Mouse (Mus musculus) MEL-GATA-1-ER (cell line): ENCODE measurements at regions not wholly inside any gene's neighbourhood (a gene's known extent, or its start where the extent isn't known, plus 50 kb on each side); places are given as distances from the start of the nearest gene placed in this dataset.
A peak's percentile ranks its signal among the peaks of the same experiment; 100 is the strongest.
"Not testable (repeated sequence)": the region's sequence is repeated elsewhere in the genome, so short reads cannot be mapped to it uniquely, and the experiment has no call there.

Source experiments
- DNase-seq: peaks from one replicate; pipeline ENCODE4 v3.0.0-alpha.2; 2012; ENCODE audit warnings: low read depth; ENCODE audit errors: extremely low read depth

DNA sequence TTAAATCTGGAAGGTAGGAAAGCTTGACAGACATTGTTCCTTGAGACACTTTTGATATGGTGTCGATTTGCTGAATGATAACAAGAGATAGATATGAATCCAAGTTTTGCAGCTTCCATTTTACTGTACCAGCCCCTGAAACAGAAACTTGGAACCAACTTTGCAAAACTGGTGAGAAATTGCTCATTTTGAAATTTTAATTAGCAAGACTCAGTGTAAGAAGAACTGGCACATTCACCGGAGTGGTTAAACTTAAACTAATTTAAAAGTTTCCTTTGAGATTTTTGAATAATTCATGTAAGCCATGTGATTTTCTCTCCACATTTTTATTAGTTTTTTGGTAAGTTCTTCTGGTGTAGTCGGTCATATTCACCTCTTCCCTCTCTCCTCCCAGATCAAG lies 85.3 kb downstream of the Slitrk1 start:
- DNase-seq: no peak

DNA sequence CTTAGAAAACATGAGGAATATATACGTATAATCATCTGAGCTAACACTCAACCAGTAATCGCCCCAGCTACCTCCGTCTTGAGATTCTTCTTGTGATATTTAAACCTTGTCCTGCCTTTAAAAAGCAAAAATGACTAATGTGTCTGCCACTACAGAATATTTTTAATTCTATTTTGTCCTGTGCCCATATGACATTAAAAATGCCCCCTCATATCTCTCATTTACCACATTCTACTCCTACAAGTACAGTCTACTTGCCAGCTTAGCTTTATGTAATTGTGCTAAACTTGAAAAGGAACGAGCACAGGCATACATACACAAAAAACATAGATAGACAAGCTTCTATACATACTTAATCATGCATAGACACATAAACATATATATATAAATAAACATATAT lies 92.4 kb downstream of the Slitrk1 start:
- DNase-seq: no peak

DNA sequence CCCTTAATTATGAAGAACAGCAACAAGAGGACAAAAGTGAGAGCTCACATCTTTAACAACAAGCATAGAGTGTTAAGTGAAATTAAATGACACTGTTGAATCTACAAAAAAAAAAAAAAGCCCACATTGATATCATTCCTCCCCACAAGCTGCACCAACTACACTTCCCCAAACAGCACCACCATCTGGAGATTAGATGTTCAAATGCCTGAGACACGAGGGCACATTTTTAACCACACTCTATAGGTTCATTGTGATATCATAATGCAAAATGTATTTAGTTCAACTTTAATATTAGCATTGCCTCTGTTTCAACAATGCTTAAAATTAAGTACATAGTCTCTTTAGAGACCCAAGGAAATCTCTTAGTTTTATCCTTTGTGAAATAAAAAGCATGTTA lies 94.6 kb downstream of the Slitrk1 start:
- DNase-seq: peak; percentile 12

DNA sequence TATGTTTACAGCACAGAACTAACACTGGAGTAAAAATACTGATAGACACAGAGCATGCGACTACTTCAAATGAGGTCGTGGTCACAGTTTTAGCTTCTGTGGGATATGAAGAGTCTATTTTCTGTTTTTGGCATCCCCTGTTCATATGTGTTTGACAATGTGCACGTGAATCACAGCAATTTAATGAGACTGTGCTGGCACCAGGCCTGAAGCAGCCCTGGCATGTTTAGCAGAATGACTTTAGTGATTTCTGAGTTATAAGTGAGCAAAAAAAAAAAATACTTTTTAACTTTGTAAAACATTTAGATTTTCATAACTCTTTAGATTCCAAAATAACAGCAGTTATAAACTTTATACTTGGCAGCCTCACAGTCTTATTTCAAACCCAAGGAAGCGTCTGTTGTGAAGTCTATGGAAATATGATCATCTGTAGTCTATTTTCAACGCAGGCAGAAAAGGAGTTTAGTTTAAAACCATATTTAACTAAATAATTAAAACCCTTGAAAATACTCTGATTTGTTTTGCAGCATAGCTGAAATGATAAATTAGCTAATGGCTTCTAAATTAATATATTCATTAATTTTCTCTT lies 108.5 kb downstream of the Slitrk1 start:
- DNase-seq: no peak

DNA sequence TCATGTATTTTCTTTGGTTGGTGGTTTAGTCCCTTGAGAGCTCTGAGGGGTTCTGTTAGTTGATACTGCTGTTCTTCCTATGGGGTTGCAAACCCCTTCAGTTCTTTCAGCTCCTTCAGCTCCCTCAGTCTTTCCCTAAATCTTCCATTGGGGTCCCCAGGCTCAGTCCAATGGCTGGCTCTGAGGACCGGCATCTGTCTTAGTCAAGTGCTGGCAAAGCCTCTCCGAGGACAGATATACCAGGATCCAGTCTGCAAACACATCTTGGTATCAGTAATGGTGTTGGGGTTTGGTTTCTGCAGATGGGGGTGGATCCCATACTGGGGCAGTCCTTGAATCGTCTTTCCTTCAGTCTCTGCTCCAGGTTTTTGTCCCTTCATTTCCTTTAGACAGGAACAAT lies 115.1 kb downstream of the Slitrk1 start:
- no peak for DNase-seq

DNA sequence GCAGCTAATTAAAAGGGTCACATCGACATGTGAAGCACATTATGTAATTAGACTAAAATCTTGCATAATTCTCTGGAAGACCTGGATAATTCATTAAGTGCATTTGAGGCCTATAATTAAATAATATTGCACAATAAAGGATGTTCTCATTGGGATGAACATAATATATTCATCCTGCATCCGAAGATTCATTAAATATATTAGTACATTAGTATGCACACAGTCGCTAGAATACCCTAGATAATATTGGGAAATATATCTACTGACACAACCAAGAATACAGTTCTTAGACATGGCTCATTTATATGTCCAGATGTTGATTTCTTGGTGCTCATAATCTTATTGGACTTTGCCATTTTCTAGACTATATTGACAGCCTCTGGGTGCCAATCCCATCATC lies 121.5 kb downstream of the Slitrk1 start:
- DNase-seq: no peak

DNA sequence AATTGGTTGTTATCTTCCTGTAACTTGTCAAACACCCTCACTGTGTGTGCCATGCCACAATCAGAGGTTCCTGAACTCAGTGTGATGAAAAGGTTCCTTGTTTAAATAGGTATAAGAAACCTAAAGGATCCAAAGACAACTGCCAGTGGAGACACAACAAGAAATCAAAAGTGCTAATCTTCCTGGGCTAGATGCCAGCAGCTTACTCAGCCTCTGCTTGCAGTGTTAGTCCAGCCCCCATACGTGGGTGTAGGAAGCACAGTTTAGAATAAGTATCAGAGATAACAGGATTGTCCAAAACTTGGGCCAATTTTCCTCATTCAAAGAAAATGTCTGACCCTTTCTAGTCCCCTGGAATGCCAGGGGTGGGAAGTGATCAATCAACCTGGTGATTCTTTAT lies 122.7 kb downstream of the Slitrk1 start:
- DNase-seq: peak; percentile 20

DNA sequence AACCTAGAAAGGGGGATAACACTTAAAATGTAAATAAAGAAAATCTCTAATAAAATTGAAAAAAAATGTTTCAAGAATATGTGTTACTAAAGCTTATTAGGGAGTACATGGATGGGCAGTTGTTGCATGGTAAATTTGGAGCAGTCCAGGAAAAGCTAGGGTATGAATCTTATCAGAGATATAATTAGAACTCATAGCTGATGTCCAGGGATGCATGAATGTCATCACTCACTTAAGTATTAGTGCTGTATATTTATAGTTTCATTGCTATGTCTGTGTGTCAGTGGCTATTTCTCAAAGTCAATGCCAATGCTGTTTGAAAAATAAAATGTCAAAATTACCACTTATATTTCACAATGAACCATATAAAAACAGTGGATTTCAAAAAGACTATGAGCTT lies 165.2 kb downstream of the Slitrk1 start:
- no peak for DNase-seq

DNA sequence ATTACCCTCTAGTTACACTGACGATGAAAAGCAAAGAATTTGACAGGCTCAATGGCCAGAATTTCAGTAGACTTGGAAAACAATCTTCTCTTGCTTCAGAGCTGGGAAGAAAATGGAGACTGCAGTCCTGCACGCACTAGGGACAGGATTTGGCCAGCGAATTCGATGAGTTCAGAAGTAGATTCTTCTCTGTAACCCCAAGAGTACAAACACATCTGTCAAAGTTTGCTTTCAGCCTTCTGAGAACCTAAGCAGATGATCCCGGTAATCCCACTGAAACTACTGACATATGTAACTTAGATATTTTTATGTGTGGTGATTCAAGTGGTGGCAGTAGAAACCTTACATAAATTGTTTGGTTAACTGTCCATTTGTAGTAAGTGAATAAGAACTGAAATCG lies 202.1 kb downstream of the Slitrk1 start:
- DNase-seq: no peak

DNA sequence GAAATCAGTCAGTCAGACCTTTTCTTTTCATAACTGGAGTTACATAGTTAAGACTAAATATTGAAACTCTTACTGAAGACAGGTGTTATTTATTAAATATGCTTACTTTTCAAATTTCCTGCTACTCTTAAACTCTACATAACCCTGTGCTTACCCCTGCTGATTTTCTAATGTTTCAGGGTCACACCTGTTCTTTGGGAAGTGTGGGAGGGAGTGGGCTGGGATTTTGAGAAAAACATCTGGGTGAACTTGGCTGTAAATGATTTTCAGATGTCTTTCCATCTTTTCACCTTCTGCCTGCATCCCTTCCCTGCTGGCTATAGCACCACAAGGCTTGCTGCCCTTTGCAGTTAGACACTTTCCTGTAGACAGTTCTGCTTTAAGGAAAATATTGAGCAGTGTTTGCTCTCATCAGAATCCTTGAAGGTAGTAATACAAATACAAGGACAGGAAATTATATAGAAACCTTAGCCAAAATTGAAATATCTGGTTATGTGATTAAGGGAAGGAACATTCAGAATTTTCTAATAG lies 204.8 kb downstream of the Slitrk1 start:
- DNase-seq: no peak

DNA sequence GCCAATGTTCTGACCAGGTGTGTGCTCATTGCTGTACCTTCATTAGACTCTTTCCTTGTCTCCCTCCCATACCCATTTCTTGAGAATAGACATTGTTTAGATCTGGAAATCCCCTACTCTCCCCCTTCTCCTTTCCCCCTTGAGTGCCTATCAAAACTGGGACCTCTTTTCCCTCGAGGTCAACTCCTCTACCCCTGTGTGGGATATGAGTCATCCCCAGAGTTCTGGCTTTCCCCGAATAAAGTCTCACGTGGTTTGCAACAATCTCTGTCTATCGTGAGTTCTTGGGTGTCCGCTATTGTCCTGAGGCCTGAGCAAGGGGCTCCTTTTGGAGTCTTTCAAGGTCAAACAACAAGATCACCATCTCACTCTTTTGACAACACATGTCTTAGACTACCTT lies 209.3 kb downstream of the Slitrk1 start:
- not testable (repeated sequence) for DNase-seq

DNA sequence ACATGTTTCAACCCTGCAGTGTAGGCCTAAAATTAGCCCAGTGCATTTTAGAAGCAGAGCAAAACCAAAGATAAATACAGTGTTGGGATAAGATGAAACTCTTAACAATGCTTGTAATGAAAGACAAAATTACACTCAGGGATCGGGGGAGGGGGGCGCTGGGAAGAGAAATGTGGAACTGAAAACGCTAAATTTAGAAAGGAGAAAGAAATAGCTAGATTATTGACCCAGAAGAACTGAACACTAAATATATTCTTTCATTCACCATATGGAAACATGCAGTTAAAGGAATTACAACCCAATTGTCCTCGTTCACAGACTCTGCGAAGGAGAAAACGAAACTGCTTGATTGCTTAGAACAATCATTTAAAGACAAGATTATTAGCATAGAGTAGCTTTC lies 249.1 kb downstream of the Slitrk1 start:
- no peak for DNase-seq

DNA sequence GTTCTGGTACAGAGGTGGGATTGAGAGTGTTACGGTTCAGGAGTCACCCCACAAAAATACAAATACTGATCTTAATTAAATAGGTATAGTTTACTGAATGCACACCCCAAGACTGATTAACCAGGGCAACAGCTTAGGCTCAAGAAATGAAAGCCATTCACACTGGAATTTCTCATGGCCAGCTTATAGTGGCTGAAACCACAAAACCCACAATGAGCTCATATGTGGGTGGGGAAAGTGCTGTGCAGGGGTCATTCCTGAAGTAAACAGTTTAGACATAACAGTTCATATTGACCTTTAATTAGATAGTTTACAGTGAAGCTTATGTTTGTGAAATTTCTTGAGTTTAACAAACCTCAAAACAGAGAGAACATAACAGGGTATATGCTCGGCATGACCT lies 275.7 kb downstream of the Slitrk1 start:
- no peak for DNase-seq

DNA sequence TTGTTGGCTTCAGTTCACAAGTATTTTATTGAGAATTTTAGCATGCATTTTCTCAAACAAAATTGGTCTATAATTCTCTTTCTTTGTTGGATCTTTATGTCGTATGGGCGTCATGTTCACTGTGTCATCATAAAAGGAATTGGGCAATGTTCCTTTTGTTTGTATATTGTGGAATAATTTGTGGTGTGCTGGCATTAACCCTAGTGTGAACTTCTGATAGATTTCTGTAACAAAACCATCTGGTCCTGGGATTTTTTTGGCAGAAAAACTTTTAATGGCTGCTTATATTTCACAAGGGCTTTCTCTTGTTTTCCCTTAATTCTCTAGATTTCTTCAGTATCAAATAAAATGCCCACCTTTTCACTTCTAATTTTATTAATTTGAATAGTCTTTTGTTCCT lies 278.7 kb downstream of the Slitrk1 start:
- DNase-seq: no peak

DNA sequence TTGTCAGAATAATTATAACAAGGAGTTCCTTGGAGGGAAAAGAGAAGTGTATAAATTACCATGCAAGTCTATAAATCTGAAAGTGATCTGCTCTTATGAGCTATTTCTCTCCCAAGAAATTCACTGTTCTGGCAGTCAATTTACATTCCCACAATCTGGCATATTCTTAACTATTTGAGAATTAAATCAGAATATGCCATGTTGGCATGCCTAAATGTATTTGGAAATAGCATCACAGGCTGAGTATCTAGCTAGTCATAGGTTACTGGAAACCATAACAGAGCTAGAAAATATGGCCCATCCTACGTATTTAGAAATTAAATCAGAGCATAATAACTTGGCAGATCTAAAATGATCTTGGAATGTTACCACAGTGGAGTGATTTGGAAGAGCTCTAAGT lies 303.9 kb downstream of the Slitrk1 start:
- no peak for DNase-seq
